Mouse (Mus musculus) C2C12 (cell line): ENCODE results near the gene Scpep1. TPM values are rescaled to one million over a fixed set of nuclear protein-coding genes. Genes with fewer than 3 reads are reported as not detected.

Experiments
- H3K27me3 ChIP-seq: one replicate; pipeline ENCODE4 v1.6.1; 2011; ENCODE audit not compliant: control insufficient read depth, insufficient read depth, insufficient read length
- H3K36me3 ChIP-seq: one replicate; pipeline ENCODE4 v1.6.1; 2011; ENCODE audit not compliant: control insufficient read depth, insufficient read depth
- H3K4me3 ChIP-seq: one replicate; pipeline ENCODE4 v1.5.1; 2011; ENCODE audit warnings: mild to moderate bottlenecking, control low read depth; ENCODE audit not compliant: poor library complexity, insufficient read depth, severe bottlenecking
- H3K79me2 ChIP-seq: one replicate; pipeline ENCODE4 v1.6.1; 2011; ENCODE audit not compliant: control insufficient read depth, insufficient read depth
- H3K79me3 ChIP-seq: one replicate; pipeline ENCODE4 v1.6.1; 2011; ENCODE audit warnings: low read depth, control low read depth
- H3ac ChIP-seq: one replicate; pipeline ENCODE3; 2011; ENCODE audit warnings: low read depth; ENCODE audit not compliant: control insufficient read depth, insufficient read length
- CEBPB ChIP-seq: IDR thresholded peaks from one replicate; pipeline ENCODE4 v1.6.1; 2011; ENCODE audit warnings: low read depth, mild to moderate bottlenecking, control low read depth, moderate library complexity
- CTCF ChIP-seq: IDR thresholded peaks from one replicate; pipeline ENCODE4 v1.5.1; 2011; ENCODE audit not compliant: control insufficient read depth, insufficient read depth, insufficient read length
- FOSL1 ChIP-seq: IDR thresholded peaks from one replicate; pipeline ENCODE4 v1.8.0; 2011; ENCODE audit warnings: mild to moderate bottlenecking, low read length; ENCODE audit not compliant: poor library complexity, insufficient read depth, severe bottlenecking
- MAX ChIP-seq: IDR thresholded peaks from one replicate; pipeline ENCODE4 v1.6.1; 2011; ENCODE audit warnings: mild to moderate bottlenecking, control low read depth
- MYOD1 ChIP-seq: IDR thresholded peaks from one replicate; pipeline ENCODE4 v1.6.1; 2011; ENCODE audit warnings: low read depth; ENCODE audit not compliant: control insufficient read depth, insufficient read length
- MYOG ChIP-seq: IDR thresholded peaks from one replicate; pipeline ENCODE4 v1.6.1; 2011; ENCODE audit not compliant: control insufficient read depth, insufficient read length; ENCODE audit errors: extremely low read depth
- USF1 ChIP-seq: IDR thresholded peaks from one replicate; pipeline ENCODE4 v1.6.1; 2011; ENCODE audit warnings: low read depth, mild to moderate bottlenecking, control low read depth, moderate library complexity
- polyA plus RNA-seq: library from polyadenylated mRNA; unstranded; fragments of >200 nt; fragmentation: generic; extraction: Trizol; gene quantifications from one replicate; pipeline ENCODE4 v1.2.1, GENCODE M21; 2012; ENCODE audit warnings: missing spikeins

Gene Scpep1
- polyA plus RNA-seq, 1 experiment: 84.9 TPM

DNA sequence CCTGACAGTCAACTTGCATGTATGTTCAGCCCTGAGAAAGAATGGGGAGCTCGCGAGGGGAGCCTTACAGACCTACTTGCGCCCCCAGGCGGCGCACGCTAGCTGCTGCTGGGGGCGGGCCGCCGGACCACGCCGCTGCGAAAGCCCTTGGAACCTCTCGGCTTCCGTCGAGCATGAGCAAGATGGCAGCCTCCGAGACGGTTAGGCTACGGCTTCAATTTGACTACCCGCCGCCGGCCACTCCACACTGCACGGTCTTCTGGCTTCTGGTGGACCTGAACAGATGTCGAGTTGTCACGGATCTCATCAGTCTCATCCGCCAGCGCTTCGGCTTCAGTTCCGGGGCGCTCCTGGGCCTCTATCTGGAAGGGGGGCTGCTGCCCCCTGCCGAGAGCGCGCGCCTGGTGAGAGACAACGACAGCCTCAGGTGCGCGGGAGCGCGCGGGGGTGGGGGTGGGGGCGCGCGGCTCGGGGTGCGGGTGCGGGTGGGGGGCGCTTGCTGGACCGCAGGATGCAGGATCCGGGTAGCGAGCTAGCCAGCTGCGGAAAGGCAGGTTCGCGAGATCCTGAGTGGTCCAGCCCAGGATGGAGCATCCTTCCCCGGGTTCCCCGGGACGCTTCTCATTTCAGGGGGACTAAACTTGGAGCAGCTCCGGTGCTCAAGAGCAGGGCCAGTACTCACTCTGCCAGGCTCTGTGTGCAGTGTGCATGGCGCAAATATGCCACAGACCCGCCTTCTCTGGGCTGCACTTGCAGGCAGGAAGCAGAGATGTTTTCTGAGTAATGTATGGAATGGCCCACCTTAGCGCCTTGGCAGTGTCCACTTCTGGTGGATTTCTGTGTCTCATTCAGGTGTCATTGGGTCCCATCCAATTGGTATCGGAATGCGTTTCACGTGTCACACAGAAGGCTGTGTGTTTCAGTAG is 18.8 kb upstream of the Scpep1 start:
- Histone ChIP-seq H3K36me3 (no peaks in the 10 kb centered on the region), H3K4me3 (peak overlapping the region; percentile 66), H3K79me2 (peaks cover 43% of the 10 kb centered on the region), H3K27me3 (no peaks in the 10 kb centered on the region), H3ac (peak overlapping the region; percentile 86), H3K79me3 (peaks cover 21% of the 10 kb centered on the region)
- TF ChIP-seq CEBPB (no peak), FOSL1 (no peak), MYOG (no peak), USF1 (no peak), MYOD1 (no peak), CTCF (peak; percentile 74), MAX (peak; percentile 87)

DNA sequence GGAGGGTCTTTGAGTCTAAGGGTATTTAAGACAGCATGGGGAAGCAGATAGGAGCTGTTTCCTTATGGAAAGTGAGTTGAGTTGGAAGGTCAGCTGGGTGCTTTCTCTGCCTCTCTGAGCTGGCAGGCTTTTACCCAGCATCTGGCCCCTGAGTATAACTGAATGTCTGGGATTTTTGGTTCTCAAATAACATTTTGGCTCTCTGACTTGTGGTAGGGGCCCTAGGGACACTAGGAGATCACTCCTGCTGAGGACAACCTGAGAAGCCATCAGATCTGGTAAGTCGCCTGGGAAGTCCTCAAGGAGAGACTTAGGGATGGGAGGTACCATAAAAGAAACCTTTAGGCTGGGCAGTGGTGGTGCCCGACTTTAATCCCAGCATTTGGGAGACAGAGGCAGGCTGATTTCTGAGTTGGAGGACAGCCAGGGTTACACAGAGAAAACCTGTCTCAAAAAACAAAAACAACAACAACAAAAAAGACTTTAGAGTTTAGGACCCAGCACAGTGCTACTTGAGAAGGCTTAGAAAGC is 15.0 kb upstream of the Scpep1 start, which contains the start of gene Coil:
Coil (plus strand) TSS at position 51 of the 531 bp plus-strand sequence.
- H3K4me3 ChIP-seq: no peak within 1 kb of the TSS
- no peak for TF ChIP-seq MAX
- TF ChIP-seq MYOD1: no peak
- no peak for TF ChIP-seq FOSL1
- TF ChIP-seq CTCF: no peak
- no peak for TF ChIP-seq USF1
- TF ChIP-seq CEBPB: no peak
- TF ChIP-seq MYOG: no peak

DNA sequence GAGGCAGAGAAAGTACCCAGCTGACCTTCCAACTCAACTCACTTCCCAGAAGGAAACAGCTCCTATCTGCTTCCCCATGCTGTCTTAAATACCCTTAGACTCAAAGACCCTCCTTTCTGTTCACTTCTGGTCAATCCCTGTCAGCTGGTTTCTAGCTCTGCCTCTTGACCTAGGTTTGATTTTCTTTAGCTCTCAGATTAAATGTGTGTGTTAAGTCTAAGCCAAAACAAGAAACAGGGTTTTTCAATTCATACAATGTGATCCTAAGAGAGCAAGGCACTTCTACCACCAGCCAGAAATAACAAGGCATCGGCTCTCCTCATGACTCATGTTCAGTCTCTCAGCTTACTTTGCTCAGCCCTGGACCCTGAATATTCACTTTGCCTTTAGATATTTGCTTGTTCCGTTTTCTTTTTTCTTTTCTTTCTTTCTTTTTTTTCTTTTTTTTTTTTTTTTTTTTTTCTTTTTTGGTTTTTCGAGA is 11.7 kb upstream of the Scpep1 start, which contains the start of gene Elobl:
Elobl (minus strand) TSS at position 51 of the 481 bp plus-strand sequence.
- Histone ChIP-seq H3K36me3 (no peaks in the 10 kb centered on the region), H3K27me3 (no peaks in the 10 kb centered on the region), H3K79me2 (no peaks in the 10 kb centered on the region), H3K79me3 (no peaks in the 10 kb centered on the region), H3ac (no peak within 1 kb of the TSS), H3K4me3 (no peak within 1 kb of the TSS)
- no peak for TF ChIP-seq CTCF

More for the DNA sequence above, 15.0 kb upstream of the Scpep1 start, which contains the start of gene Coil:
- Histone ChIP-seq H3K79me3 (peaks cover 8% of the 10 kb centered on the region), H3ac (no peak within 1 kb of the TSS), H3K27me3 (no peaks in the 10 kb centered on the region), H3K79me2 (peaks cover 12% of the 10 kb centered on the region), H3K36me3 (no peaks in the 10 kb centered on the region)

DNA sequence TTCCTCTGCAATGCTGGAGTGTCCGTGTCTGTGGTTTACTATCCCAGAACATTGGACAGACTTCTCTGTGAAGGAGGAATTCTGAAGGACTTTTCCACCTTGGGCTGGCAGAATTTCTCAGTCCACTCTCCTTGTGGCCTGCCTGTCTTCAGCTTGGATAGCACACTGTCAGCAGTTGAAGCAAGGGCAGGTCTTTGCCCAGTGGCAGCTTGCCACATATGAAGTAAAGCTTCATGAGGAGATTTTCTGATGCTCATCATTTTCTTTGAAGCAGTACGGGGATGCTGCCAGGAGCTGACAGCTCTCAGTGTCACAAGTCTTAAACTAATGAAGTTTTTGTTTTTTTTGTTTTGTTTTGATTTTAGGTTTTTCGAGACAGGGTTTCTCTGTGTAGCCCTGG is 3.6 kb upstream of the Scpep1 start:
- TF ChIP-seq CTCF (no peak), USF1 (no peak), MYOD1 (no peak), MAX (no peak), FOSL1 (no peak), MYOG (no peak), CEBPB (no peak)
- Histone ChIP-seq H3K79me2 (peaks cover 11% of the 10 kb centered on the region), H3ac (no peak overlapping the region), H3K27me3 (no peaks in the 10 kb centered on the region), H3K79me3 (peaks cover 6% of the 10 kb centered on the region), H3K36me3 (no peaks in the 10 kb centered on the region), H3K4me3 (no peak overlapping the region)

DNA sequence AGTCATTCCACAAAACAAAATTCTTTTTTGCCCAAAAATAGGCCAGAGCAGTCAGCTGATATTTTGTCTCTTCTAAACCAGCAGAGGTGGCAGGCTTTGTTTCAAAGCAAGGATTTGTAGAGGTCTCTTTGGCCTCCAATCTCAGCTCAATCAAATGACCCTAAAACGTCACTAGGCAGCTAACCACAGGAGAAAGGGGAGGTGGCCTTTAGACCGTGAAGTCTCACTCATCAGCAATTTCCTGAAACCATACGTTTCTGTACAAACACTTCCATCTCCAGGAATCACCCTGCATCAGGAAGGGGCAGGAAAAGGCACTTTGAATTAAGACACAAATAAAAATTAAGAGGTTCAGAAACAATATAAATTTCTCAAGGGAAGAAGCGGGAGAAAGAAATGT is 462 bp downstream of the Scpep1 start:
- no peak for TF ChIP-seq FOSL1
- peak overlapping the region; percentile 59 for H3K4me3 ChIP-seq
- peaks cover 36% of the 10 kb centered on the region for H3K79me2 ChIP-seq
- peaks cover 18% of the 10 kb centered on the region for H3K36me3 ChIP-seq
- H3ac ChIP-seq: peak overlapping the region; percentile 80
- peaks cover 15% of the 10 kb centered on the region for H3K79me3 ChIP-seq
- H3K27me3 ChIP-seq: no peaks in the 10 kb centered on the region

- Histone ChIP-seq H3K4me3 (no peak overlapping the region), H3K79me2 (peaks cover 36% of the 10 kb centered on the region), H3ac (no peak overlapping the region), H3K79me3 (peaks cover 15% of the 10 kb centered on the region), H3K36me3 (peaks cover 18% of the 10 kb centered on the region), H3K27me3 (no peaks in the 10 kb centered on the region)
- TF ChIP-seq MYOG (no peak), CEBPB (no peak), FOSL1 (no peak), CTCF (no peak), MAX (no peak), MYOD1 (no peak), USF1 (no peak)
Observed at GRCm38 (mm10) chr11:88953582-88953981, 1.7 kb downstream of the Scpep1 start.
